Comparison of ENCODE assay signal across 9 mouse cellular contexts in genomic region chr13:23536076-23536822, GRCm38 (mm10). TPM values are rescaled to one million over a fixed set of nuclear protein-coding genes. Genes with fewer than 3 reads are reported as not detected.
DNase-seq lines count a peak whose midpoint lies in the region; ATAC-seq and TF ChIP-seq lines count a peak whose summit lies in the region.
"Had no signal": no experiment of that assay in that cellular context is flagged by ENCODE, and none has a peak within 500 bp of the region (broad histone marks: within the 10 kb centered on the region; RNA-seq: fewer than 3 reads in every experiment).

No protein-coding gene starts in this region.

- intact Hi-C loops in gastrocnemius, postnatal 14 days (cut with DNase I; ENCODE audit: low total_unique reads), result no loop called here
- intact Hi-C loops in left cerebral cortex, postnatal 36 days (cut with DNase I), result loop anchor here (10.0 kb wide), 1 partner anchor 1821 kb away; the partner anchor contains the start of genes Hist1h2ai, Hist1h2bl and Hist1h3h

- no peak for TF ChIP-seq CTCF in intestine, postnatal 0 days (IDR thresholded peaks at IDR 0.05; ENCODE audit: low read depth)
- TF ChIP-seq CTCF in small intestine, adult 2 months (IDR thresholded peaks at IDR 0.05; ENCODE audit: extremely low read depth, insufficient read length, insufficient replicate concordance, low read depth, low read length), result no peak

- H3K4me3 ChIP-seq in kidney, embryonic 16.5 days (ENCODE audit: low read length), result peak overlapping the region; percentile 61
- peak overlapping the region; percentile 56 for H3K4me3 ChIP-seq in embryonic facial prominence, embryonic 11.5 days (ENCODE audit: low read depth, low read length)
- peak overlapping the region; percentile 45 for H3K4me3 ChIP-seq in intestine, postnatal 0 days (ENCODE audit: low read depth, low read length)
- no peak overlapping the region for H3K4me3 ChIP-seq in small intestine, adult 2 months (ENCODE audit: low read depth, low read length)

- TF ChIP-seq POLR2A in small intestine, adult 2 months (IDR thresholded peaks at IDR 0.05; ENCODE audit: low read depth, low read length), result no peak

- no peak for DNase-seq in kidney, postnatal 4 days
- DNase-seq in embryonic facial prominence, embryonic 11.5 days (ENCODE audit: low spot score), result peak; percentile 63
- DNase-seq in gastrocnemius, postnatal 14 days, result no peak
- DNase-seq in left cerebral cortex, postnatal 36 days (ENCODE audit: low spot score in 2 of 2), result no peak
- no peak for DNase-seq in adipocyte (ENCODE audit: low spot score)
- DNase-seq: gastrocnemius, adult 2 months had no signal

- H3K27ac ChIP-seq in kidney, embryonic 16.5 days (ENCODE audit: low read length), result peak overlapping the region; percentile 79
- H3K27ac ChIP-seq in embryonic facial prominence, embryonic 11.5 days (replicated peaks; ENCODE audit: low read depth, low read length), result peak overlapping the region; percentile 97
- H3K27ac ChIP-seq in intestine, postnatal 0 days (ENCODE audit: low read depth, low read length), result no peak overlapping the region
- H3K27ac ChIP-seq in small intestine, adult 2 months (ENCODE audit: insufficient read depth, low read depth, low read length), result 0 out of 2 replicates have a peak overlapping the region, but pooled peaks have one; percentile 11
- H3K27ac ChIP-seq: gastrocnemius, adult 2 months had no signal

- no peaks in the 10 kb centered on the region for H3K27me3 ChIP-seq in kidney, embryonic 16.5 days (ENCODE audit: insufficient read depth, low read length)
- no peaks in the 10 kb centered on the region for H3K27me3 ChIP-seq in embryonic facial prominence, embryonic 11.5 days (ENCODE audit: control insufficient read depth, insufficient read depth, low read length)
- no peaks in the 10 kb centered on the region for H3K27me3 ChIP-seq in intestine, postnatal 0 days (replicated peaks; ENCODE audit: control insufficient read depth, insufficient read depth, low read length)
- no peaks in the 10 kb centered on the region for H3K27me3 ChIP-seq in small intestine, adult 2 months (ENCODE audit: control insufficient read depth, insufficient read depth, low read length)

- no peaks in the 10 kb centered on the region for H3K36me3 ChIP-seq in kidney, embryonic 16.5 days (ENCODE audit: insufficient read depth, low read length)
- no peaks in the 10 kb centered on the region for H3K36me3 ChIP-seq in embryonic facial prominence, embryonic 11.5 days (replicated peaks; ENCODE audit: control insufficient read depth, insufficient read depth, low read depth, low read length)
- no peaks in the 10 kb centered on the region for H3K36me3 ChIP-seq in intestine, postnatal 0 days (ENCODE audit: control insufficient read depth, insufficient read depth)
- H3K36me3 ChIP-seq in small intestine, adult 2 months (ENCODE audit: control insufficient read depth, insufficient read depth, low read length), result no peaks in the 10 kb centered on the region

- H3K9me3 ChIP-seq in kidney, embryonic 16.5 days (ENCODE audit: low read length), result no peaks in the 10 kb centered on the region
- H3K9me3 ChIP-seq in embryonic facial prominence, embryonic 11.5 days (replicated peaks; ENCODE audit: control insufficient read depth, low read length), result no peaks in the 10 kb centered on the region
- H3K9me3 ChIP-seq in intestine, postnatal 0 days (ENCODE audit: control insufficient read depth), result no peaks in the 10 kb centered on the region

- WGBS in kidney, embryonic 16.5 days, result 17% methylated on average over 7 of the region's 7 CpGs
- 18% methylated on average over 7 of the region's 7 CpGs for WGBS in embryonic facial prominence, embryonic 11.5 days
- 12% methylated on average over 7 of the region's 7 CpGs for WGBS in intestine, postnatal 0 days
- WGBS in small intestine, adult 2 months, result 15% methylated on average over 7 of the region's 7 CpGs

- ATAC-seq in kidney, embryonic 16.5 days (ENCODE audit: low FRiP score, low TSS enrichment), result no peak
- no peak for ATAC-seq in embryonic facial prominence, embryonic 11.5 days (replicated peaks; ENCODE audit: insufficient number of reproducible peaks, low FRiP score, low TSS enrichment, low read depth)
- ATAC-seq in intestine, postnatal 0 days, result no peak

- H3K4me2 ChIP-seq in kidney, embryonic 16.5 days (replicated peaks; ENCODE audit: low read depth, low read length), result peak overlapping the region; percentile 72
- peak overlapping the region; percentile 66 for H3K4me2 ChIP-seq in embryonic facial prominence, embryonic 11.5 days (ENCODE audit: low read depth, low read length)
- H3K4me2 ChIP-seq in intestine, postnatal 0 days (replicated peaks; ENCODE audit: low read depth), result peak overlapping the region; percentile 82

- peak overlapping the region; percentile 70 for H3K9ac ChIP-seq in kidney, embryonic 16.5 days (replicated peaks; ENCODE audit: low read length)
- H3K9ac ChIP-seq in embryonic facial prominence, embryonic 11.5 days (replicated peaks; ENCODE audit: low read length), result peak overlapping the region; percentile 71
- 0 out of 2 replicates have a peak overlapping the region, but pooled peaks have one; percentile 22 for H3K9ac ChIP-seq in intestine, postnatal 0 days (ENCODE audit: low read depth, low read length)

- H3K4me1 ChIP-seq in kidney, embryonic 16.5 days (ENCODE audit: insufficient read depth, low read length), result peaks cover 39% of the 10 kb centered on the region
- H3K4me1 ChIP-seq in embryonic facial prominence, embryonic 11.5 days (ENCODE audit: control insufficient read depth, insufficient read depth, low read length), result no peaks in the 10 kb centered on the region
- peaks cover 3% of the 10 kb centered on the region; the same call in 1 of the 2 replicates for H3K4me1 ChIP-seq in intestine, postnatal 0 days (replicated peaks; ENCODE audit: control insufficient read depth, insufficient read depth, low read length)
- peaks cover 7% of the 10 kb centered on the region; the same call in 1 of the 2 replicates for H3K4me1 ChIP-seq in small intestine, adult 2 months (ENCODE audit: control insufficient read depth, insufficient read depth, insufficient read length, low read length)

RNA-seq across cellular contexts. Expression of gene Hist1h3g, which starts 1.0 kb away (rescaled TPM):
- 4.6 and 6.0 TPM in 2 replicates for polyA plus RNA-seq in kidney, embryonic 16.5 days (2015; fragmentation: Nextera tagmentation; extraction: Ambion mirVana)
- 6.1 and 7.8 TPM in 2 replicates for polyA plus RNA-seq in embryonic facial prominence, embryonic 11.5 days (2014; fragmentation: Nextera tagmentation; extraction: Ambion mirVana)
- polyA plus RNA-seq in intestine, postnatal 0 days (2015; fragmentation: Nextera tagmentation; extraction: Ambion mirVana), result 1.2 and 2.1 TPM in 2 replicates
- 43.4 and 65.8 TPM in 2 replicates for polyA plus RNA-seq in small intestine, adult 2 months (2012; rRNA removed)
- 10 to 100 TPM; 19.9 to 21.2 TPM for total RNA-seq in gastrocnemius, postnatal 14 days (2021)
- total RNA-seq in left cerebral cortex, postnatal 36 days (2021), result 1 to 10 TPM; 3.6 to 4.6 TPM
- total RNA-seq: gastrocnemius, adult 2 months had no signal

RNA-seq across cellular contexts. Expression of gene Hist1h2af, which starts 2.5 kb away (rescaled TPM):
- polyA plus RNA-seq in kidney, embryonic 16.5 days (2015; fragmentation: Nextera tagmentation; extraction: Ambion mirVana), result 4.3 TPM in 2 replicates
- polyA plus RNA-seq in embryonic facial prominence, embryonic 11.5 days (2014; fragmentation: Nextera tagmentation; extraction: Ambion mirVana), result 7.8 and 7.9 TPM in 2 replicates
- 2.7 and 3.0 TPM in 2 replicates for polyA plus RNA-seq in intestine, postnatal 0 days (2015; fragmentation: Nextera tagmentation; extraction: Ambion mirVana)
- polyA plus RNA-seq in small intestine, adult 2 months (2012; rRNA removed), result 631 and 1,420 TPM in 2 replicates
- total RNA-seq in gastrocnemius, postnatal 14 days (2021), result 10 to 100 TPM; 61.2 to 77.1 TPM
- total RNA-seq in left cerebral cortex, postnatal 36 days (2021), result 1 to 10 TPM; 6.2 to 7.0 TPM

RNA-seq across cellular contexts. Expression of gene Hist1h4h, which starts 5.4 kb away (rescaled TPM):
- polyA plus RNA-seq in kidney, embryonic 16.5 days (2015; fragmentation: Nextera tagmentation; extraction: Ambion mirVana), result 4.5 and 5.6 TPM in 2 replicates
- 3.5 and 5.0 TPM in 2 replicates for polyA plus RNA-seq in embryonic facial prominence, embryonic 11.5 days (2014; fragmentation: Nextera tagmentation; extraction: Ambion mirVana)
- 6.1 and 8.1 TPM in 2 replicates for polyA plus RNA-seq in intestine, postnatal 0 days (2015; fragmentation: Nextera tagmentation; extraction: Ambion mirVana)
- 39.6 and 71.6 TPM in 2 replicates for polyA plus RNA-seq in small intestine, adult 2 months (2012; rRNA removed)
- 100 to 1,000 TPM; 281 to 294 TPM for total RNA-seq in gastrocnemius, postnatal 14 days (2021)
- total RNA-seq in left cerebral cortex, postnatal 36 days (2021), result 100 to 1,000 TPM; 319 to 326 TPM

RNA-seq across cellular contexts. Expression of gene Hist1h2bh, which starts 6.9 kb away (rescaled TPM):
- 0.64 and 0.92 TPM in 2 replicates for polyA plus RNA-seq in kidney, embryonic 16.5 days (2015; fragmentation: Nextera tagmentation; extraction: Ambion mirVana)
- polyA plus RNA-seq in embryonic facial prominence, embryonic 11.5 days (2014; fragmentation: Nextera tagmentation; extraction: Ambion mirVana), result 0.67 and 1.3 TPM in 2 replicates
- polyA plus RNA-seq in intestine, postnatal 0 days (2015; fragmentation: Nextera tagmentation; extraction: Ambion mirVana), result 0.18 and 0.23 TPM in 2 replicates
- polyA plus RNA-seq in small intestine, adult 2 months (2012; rRNA removed), result 2.4 and 5.1 TPM in 2 replicates
- total RNA-seq in gastrocnemius, postnatal 14 days (2021), result 1 to 10 TPM; 5.5 to 5.7 TPM
- 1 to 10 TPM in 1 of 2 experiments, under 1 TPM in 1; 0.79 to 1.2 TPM for total RNA-seq in left cerebral cortex, postnatal 36 days (2021)

RNA-seq across cellular contexts. Expression of gene Hist1h3f, which starts 7.6 kb away (rescaled TPM):
- 0.54 and 0.82 TPM in 2 replicates for polyA plus RNA-seq in kidney, embryonic 16.5 days (2015; fragmentation: Nextera tagmentation; extraction: Ambion mirVana)
- polyA plus RNA-seq in embryonic facial prominence, embryonic 11.5 days (2014; fragmentation: Nextera tagmentation; extraction: Ambion mirVana), result 1.2 and 1.5 TPM in 2 replicates
- 0.37 TPM in 1 of 2 replicates, not detected in the other for polyA plus RNA-seq in intestine, postnatal 0 days (2015; fragmentation: Nextera tagmentation; extraction: Ambion mirVana)
- polyA plus RNA-seq in small intestine, adult 2 months (2012; rRNA removed), result 9.6 and 13.1 TPM in 2 replicates
- total RNA-seq in gastrocnemius, postnatal 14 days (2021), result 10 to 100 TPM; 24.2 to 25.2 TPM
- total RNA-seq in left cerebral cortex, postnatal 36 days (2021), result 10 to 100 TPM; 17.9 to 18.2 TPM

Comparison
In these comparisons a context has a peak if more than half of its experiments do, and no peak if none do; other contexts are left out.
1. RNA of gene Hist1h2af, which starts 2.5 kb away (polyA plus RNA-seq): 631 to 1,420 TPM in small intestine, adult 2 months; 7.8 to 7.9 TPM in embryonic facial prominence, embryonic 11.5 days, 4.3 TPM in kidney, embryonic 16.5 days and 2.7 to 3.0 TPM in intestine, postnatal 0 days; every median in the first group is over 10 times any median in the second.
2. Peak in every context shown above with its lines, with median percentiles within 50 percentile points of each other: H3K4me2 ChIP-seq and H3K9ac ChIP-seq.